In genomic region chr9:83447771-83448170, GRCm38 (mm10) we compare ENCODE assay signal across 8 mouse cellular contexts. TPM values are rescaled to one million over a fixed set of nuclear protein-coding genes. Genes with fewer than 3 reads are reported as not detected.
DNase-seq lines count a peak whose midpoint lies in the region; ATAC-seq and TF ChIP-seq lines count a peak whose summit lies in the region.

No protein-coding gene starts in this region.

- no peaks in the 10 kb centered on the region for H3K4me1 ChIP-seq in ES-Bruce4 (ENCODE audit: control insufficient read depth, insufficient read depth, low read length)
- no peaks in the 10 kb centered on the region for H3K4me1 ChIP-seq in hindbrain, embryonic 12.5 days

- no peak for TF ChIP-seq CTCF in ES-Bruce4 (IDR thresholded peaks at IDR 0.05; ENCODE audit: low read depth, low read length)

- no peaks in the 10 kb centered on the region for H3K9me3 ChIP-seq in ES-Bruce4 (replicated peaks; ENCODE audit: control insufficient read depth, insufficient read depth, low read length, poor library complexity, severe bottlenecking)
- no peaks in the 10 kb centered on the region for H3K9me3 ChIP-seq in hindbrain, embryonic 12.5 days (replicated peaks)

- ATAC-seq in hindbrain, embryonic 12.5 days (ENCODE audit: low FRiP score), result peak; percentile 91

- H3K36me3 ChIP-seq in ES-Bruce4 (ENCODE audit: control insufficient read depth, insufficient read depth, low read length, poor library complexity, severe bottlenecking), result no peaks in the 10 kb centered on the region
- no peaks in the 10 kb centered on the region for H3K36me3 ChIP-seq in hindbrain, embryonic 12.5 days

- no peak overlapping the region for H3K27ac ChIP-seq in ES-Bruce4 (ENCODE audit: insufficient read depth, low read length)
- H3K27ac ChIP-seq in hindbrain, embryonic 12.5 days, result peak overlapping the region; percentile 69

- peak overlapping the region; percentile 60 for H3K4me2 ChIP-seq in hindbrain, embryonic 12.5 days (replicated peaks)

- WGBS in hindbrain, embryonic 12.5 days, result 3% methylated on average over 22 of the region's 22 CpGs

- peak; percentile 78 for DNase-seq in cerebellum, adult 9-10 months
- DNase-seq in frontal cortex, postnatal 25 days (ENCODE audit: low spot score in 2 of 2), result peak; percentile 15 to 28
- peak; percentile 46 to 65 for DNase-seq in layer of hippocampus, postnatal 10 days (ENCODE audit: low spot score in 2 of 2)
- peak; percentile 73 for DNase-seq in lung, postnatal 10 days
- peak; percentile 54 for DNase-seq in ovary, postnatal 36 days (ENCODE audit: low spot score)
- DNase-seq in thymus, postnatal 0 days (ENCODE audit: low spot score), result peak; percentile 20

- H3K27me3 ChIP-seq in ES-Bruce4 (ENCODE audit: control insufficient read depth, insufficient read depth, low read length, poor library complexity, severe bottlenecking), result no peaks in the 10 kb centered on the region
- no peaks in the 10 kb centered on the region for H3K27me3 ChIP-seq in hindbrain, embryonic 12.5 days

- H3K9ac ChIP-seq in ES-Bruce4 (ENCODE audit: low read depth, poor library complexity, severe bottlenecking), result no peak overlapping the region
- H3K9ac ChIP-seq in hindbrain, embryonic 12.5 days, result peak overlapping the region; percentile 71

- no peak for TF ChIP-seq POLR2A in ES-Bruce4 (IDR thresholded peaks at IDR 0.05; ENCODE audit: insufficient read depth, low read length)

- no peak for TF ChIP-seq EP300 in ES-Bruce4 (IDR thresholded peaks at IDR 0.05; ENCODE audit: insufficient read depth, low read depth, low read length)

- peak overlapping the region; percentile 86 for H3K4me3 ChIP-seq in ES-Bruce4 (ENCODE audit: low read depth, low read length)
- H3K4me3 ChIP-seq in hindbrain, embryonic 12.5 days, result peak overlapping the region; percentile 42

RNA-seq across cellular contexts. Expression of gene Lca5, which starts 6.8 kb away (rescaled TPM):
- polyA plus RNA-seq in ES-Bruce4 (2011; ENCODE audit: insufficient read depth, insufficient read length, low read depth, missing spikeins), result 13.9 and 15.4 TPM in 2 replicates
- polyA plus RNA-seq in hindbrain, embryonic 12.5 days (2016; fragmentation: Nextera tagmentation; extraction: Ambion mirVana), result 23.7 and 24.7 TPM in 2 replicates
- total RNA-seq in layer of hippocampus, postnatal 10 days (2021), result 10 to 100 TPM; 14.3 to 18.2 TPM
- 8.3 and 9.8 TPM in 2 replicates for polyA plus RNA-seq in thymus, postnatal 0 days (2015; fragmentation: Nextera tagmentation; extraction: Ambion mirVana)

Comparison
In these comparisons a context has a peak if more than half of its experiments do, and no peak if none do; other contexts are left out.
1. DNase-seq: peak in every context shown above with its lines; median percentile 78 in cerebellum, adult 9-10 months; 73 in lung, postnatal 10 days; 56 in layer of hippocampus, postnatal 10 days; 54 in ovary, postnatal 36 days; 22 in frontal cortex, postnatal 25 days; 20 in thymus, postnatal 0 days.